Mouse (Mus musculus): ENCODE data around the gene Ppp4r1. TPM values are rescaled to one million over a fixed set of nuclear protein-coding genes. Genes with fewer than 3 reads are reported as not detected.

The Ppp4r1 gene
- total and polyA plus RNA-seq, 2 experiments from 2014 or later = 22.0 to 52.4 TPM

DNA sequence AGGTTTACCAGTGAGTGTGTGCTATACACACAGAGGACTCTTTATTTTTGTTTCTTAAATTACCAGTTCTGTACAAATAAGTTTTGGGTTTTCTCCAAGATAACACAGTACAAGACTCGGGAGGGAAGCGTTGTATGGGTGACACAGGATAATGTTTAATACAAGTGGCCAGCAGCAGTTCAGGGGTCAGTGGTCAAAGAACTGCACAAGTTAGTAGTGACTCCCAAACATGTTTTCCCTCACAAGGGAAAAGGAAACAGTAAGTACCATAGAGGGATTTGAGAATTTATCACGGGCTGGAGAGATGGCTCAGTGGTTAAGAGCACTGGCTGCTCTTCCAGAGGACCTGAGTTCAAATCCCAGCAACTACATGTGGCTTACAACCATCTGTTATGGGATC lies 51.5 kb downstream of the Ppp4r1 start:
- no peak for TF ChIP-seq EP300 (IDR thresholded peaks at IDR 0.05; ENCODE audit: low read depth)
- TF ChIP-seq CTCF (IDR thresholded peaks at IDR 0.05; ENCODE audit: low read depth) = no peak
- no peak for DNase-seq (ENCODE audit: low spot score)
- WGBS = 83% methylated on average over 3 of the region's 3 CpGs
- ATAC-seq (ENCODE audit: insufficient read depth, low read depth) = no peak
- Histone ChIP-seq H3K27me3 (ENCODE audit: control insufficient read depth, insufficient read depth, low read length) (no peaks in the 10 kb centered on the region), H3K4me2 (ENCODE audit: low read depth, low read length) (no peak overlapping the region), H3K4me1 (ENCODE audit: control insufficient read depth, insufficient read depth) (no peaks in the 10 kb centered on the region), H3K4me3 (ENCODE audit: low read depth, low read length) (no peak overlapping the region), H3K9me3 (replicated peaks; ENCODE audit: control insufficient read depth, low read length) (no peaks in the 10 kb centered on the region), H3K27ac (ENCODE audit: low read depth) (no peak overlapping the region), H3K9ac (replicated peaks; ENCODE audit: low read depth, low read length) (no peak overlapping the region), H3K36me3 (replicated peaks; ENCODE audit: control insufficient read depth, insufficient read depth, low read length) (peaks cover 95% of the 10 kb centered on the region)

DNA sequence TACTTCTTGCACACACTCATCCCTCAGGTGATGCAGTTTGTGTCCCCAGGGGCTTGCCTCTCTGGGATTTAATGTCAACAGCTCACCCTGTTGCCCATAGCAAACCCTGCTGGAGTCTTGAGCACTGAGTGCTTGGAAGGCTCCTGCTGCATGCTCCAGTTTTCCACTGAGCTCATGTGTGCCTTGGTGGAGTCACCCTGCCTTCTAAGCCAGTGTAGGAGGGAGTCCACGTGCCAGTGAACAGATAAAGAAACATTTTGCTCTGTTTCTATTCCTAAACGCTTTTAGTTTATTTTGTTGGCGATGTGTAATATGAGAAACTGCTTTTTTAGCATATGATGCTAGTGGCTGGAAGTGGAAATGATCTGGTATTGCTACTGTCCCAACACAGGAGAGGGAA lies 54.4 kb downstream of the Ppp4r1 start:
- 85% methylated on average over 3 of the region's 3 CpGs for WGBS

DNA sequence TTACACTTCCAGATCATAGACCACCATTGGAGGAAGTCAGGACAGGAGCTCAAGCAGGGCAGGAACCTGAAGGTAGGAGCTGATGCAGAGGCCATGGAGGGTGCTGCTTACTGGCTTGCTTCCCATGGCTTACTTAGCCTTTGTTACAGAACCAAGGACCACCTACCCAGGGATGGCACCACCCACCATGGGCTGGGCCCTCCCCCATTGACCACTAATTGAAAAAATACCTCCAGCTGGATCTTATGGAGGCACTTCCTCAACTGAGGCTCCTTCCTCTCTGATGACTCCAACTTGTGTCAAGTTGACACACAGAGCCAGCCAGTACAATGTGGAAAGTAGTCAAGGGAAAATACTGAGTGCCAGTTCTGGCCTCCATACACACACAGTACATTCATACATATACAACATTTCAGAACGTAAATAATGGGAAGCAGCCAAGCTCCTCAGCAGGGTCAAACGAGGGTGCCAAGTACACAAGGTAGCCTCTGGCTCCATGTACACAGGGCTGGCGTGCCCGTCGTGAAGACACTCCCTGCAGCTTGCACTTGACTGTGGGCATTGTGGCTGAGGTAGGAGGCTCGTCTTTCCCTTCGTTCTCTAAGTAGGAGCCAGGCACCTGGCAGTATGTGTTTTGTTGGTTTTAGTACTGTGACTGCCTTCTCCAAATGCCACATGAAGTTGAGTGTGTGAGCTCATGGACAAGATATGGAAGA lies 57.3 kb downstream of the Ppp4r1 start:
- Histone ChIP-seq H3K27me3 (ENCODE audit: control insufficient read depth, insufficient read depth, low read length) (no peaks in the 10 kb centered on the region), H3K9me3 (replicated peaks; ENCODE audit: control insufficient read depth, low read length) (no peaks in the 10 kb centered on the region), H3K27ac (ENCODE audit: low read depth) (no peak overlapping the region), H3K4me2 (ENCODE audit: low read depth, low read length) (no peak overlapping the region), H3K9ac (replicated peaks; ENCODE audit: low read depth, low read length) (no peak overlapping the region), H3K4me3 (ENCODE audit: low read depth, low read length) (no peak overlapping the region), H3K36me3 (replicated peaks; ENCODE audit: control insufficient read depth, insufficient read depth, low read length) (peaks cover 87% of the 10 kb centered on the region), H3K4me1 (ENCODE audit: control insufficient read depth, insufficient read depth) (no peaks in the 10 kb centered on the region)
- ATAC-seq (ENCODE audit: insufficient read depth, low read depth) = no peak
- TF ChIP-seq CTCF (IDR thresholded peaks at IDR 0.05; ENCODE audit: low read depth) = no peak
- no peak for TF ChIP-seq EP300 (IDR thresholded peaks at IDR 0.05; ENCODE audit: low read depth)
- WGBS = 84% methylated on average over 7 of the region's 7 CpGs
- no peak for DNase-seq (ENCODE audit: low spot score)

More for the DNA sequence above, 54.4 kb downstream of the Ppp4r1 start:
- H3K9ac ChIP-seq (replicated peaks; ENCODE audit: low read depth, low read length) = no peak overlapping the region
- no peak overlapping the region for H3K4me2 ChIP-seq (ENCODE audit: low read depth, low read length)
- no peaks in the 10 kb centered on the region for H3K9me3 ChIP-seq (replicated peaks; ENCODE audit: control insufficient read depth, low read length)
- ATAC-seq (ENCODE audit: insufficient read depth, low read depth) (no peak), DNase-seq (ENCODE audit: low spot score) (no peak)
- no peaks in the 10 kb centered on the region for H3K27me3 ChIP-seq (ENCODE audit: control insufficient read depth, insufficient read depth, low read length)
- no peak for TF ChIP-seq CTCF (IDR thresholded peaks at IDR 0.05; ENCODE audit: low read depth)
- no peak for TF ChIP-seq EP300 (IDR thresholded peaks at IDR 0.05; ENCODE audit: low read depth)
- H3K4me1 ChIP-seq (ENCODE audit: control insufficient read depth, insufficient read depth) = no peaks in the 10 kb centered on the region
- H3K36me3 ChIP-seq (replicated peaks; ENCODE audit: control insufficient read depth, insufficient read depth, low read length) = peaks cover 95% of the 10 kb centered on the region
- H3K4me3 ChIP-seq (ENCODE audit: low read depth, low read length) = no peak overlapping the region
- no peak overlapping the region for H3K27ac ChIP-seq (ENCODE audit: low read depth)

DNA sequence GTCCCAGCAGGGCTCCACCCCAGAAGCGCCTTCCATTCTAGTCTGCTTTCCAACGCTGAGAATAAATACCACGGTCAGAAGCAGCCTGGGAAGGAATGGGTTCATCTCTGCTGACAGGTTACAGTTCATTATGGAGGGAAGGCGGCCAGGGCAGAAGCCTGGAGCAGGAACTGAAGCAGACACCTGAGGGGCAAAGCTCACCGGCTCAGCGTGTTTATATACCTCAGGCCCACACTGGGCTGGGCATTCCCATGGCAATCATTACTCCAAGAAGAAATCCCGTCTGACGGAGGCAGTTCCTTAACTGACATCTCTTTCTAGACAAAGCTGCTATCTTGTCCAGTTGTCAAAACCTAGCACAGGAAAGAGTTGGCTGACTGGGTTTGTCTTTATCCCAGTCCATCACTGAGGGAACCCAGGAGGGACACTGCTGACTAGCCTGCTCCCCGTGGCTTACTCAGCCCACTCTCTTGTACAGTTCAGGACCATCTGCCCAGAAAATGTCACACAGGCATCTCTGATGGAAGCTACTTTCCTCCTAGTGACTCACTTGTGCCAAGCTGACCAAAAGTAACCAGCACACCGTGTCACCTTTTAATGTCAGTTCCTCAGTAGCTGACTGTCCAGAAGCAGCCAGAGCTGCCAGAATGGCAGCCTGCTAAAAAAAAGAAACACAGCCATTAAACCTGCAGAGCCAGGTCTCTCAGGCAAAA lies 60.5 kb downstream of the Ppp4r1 start:
- Histone ChIP-seq H3K36me3 (replicated peaks; ENCODE audit: control insufficient read depth, insufficient read depth, low read length) (peaks cover 63% of the 10 kb centered on the region), H3K4me3 (ENCODE audit: low read depth, low read length) (no peak overlapping the region)

DNA sequence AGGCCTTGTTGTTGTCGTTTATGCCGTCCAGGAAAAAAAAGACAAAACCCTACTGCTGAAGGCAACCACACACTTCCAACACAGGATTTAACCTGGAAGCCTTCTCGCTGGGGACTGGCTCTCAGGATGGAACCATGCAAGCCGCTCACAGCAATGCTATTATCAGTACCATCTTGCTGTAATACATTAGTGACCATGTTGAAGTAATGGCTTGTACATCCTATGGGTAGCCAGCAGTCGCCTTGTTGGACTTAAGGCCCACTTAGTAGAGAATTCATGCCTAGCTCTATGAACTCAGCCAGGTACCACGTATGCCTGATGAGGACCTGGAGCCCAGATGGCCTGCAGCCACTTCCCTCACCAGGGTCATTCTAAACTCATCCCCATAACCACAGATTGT lies 63.0 kb downstream of the Ppp4r1 start:
- Histone ChIP-seq H3K27ac (ENCODE audit: low read depth) (no peak overlapping the region), H3K4me3 (ENCODE audit: low read depth, low read length) (no peak overlapping the region), H3K4me2 (ENCODE audit: low read depth, low read length) (no peak overlapping the region), H3K36me3 (replicated peaks; ENCODE audit: control insufficient read depth, insufficient read depth, low read length) (peaks cover 54% of the 10 kb centered on the region), H3K27me3 (ENCODE audit: control insufficient read depth, insufficient read depth, low read length) (no peaks in the 10 kb centered on the region), H3K9ac (replicated peaks; ENCODE audit: low read depth, low read length) (no peak overlapping the region), H3K4me1 (ENCODE audit: control insufficient read depth, insufficient read depth) (no peaks in the 10 kb centered on the region), H3K9me3 (replicated peaks; ENCODE audit: control insufficient read depth, low read length) (no peaks in the 10 kb centered on the region)
- WGBS = 88% methylated on average over 6 of the region's 6 CpGs
- no peak for TF ChIP-seq EP300 (IDR thresholded peaks at IDR 0.05; ENCODE audit: low read depth)
- no peak for TF ChIP-seq CTCF (IDR thresholded peaks at IDR 0.05; ENCODE audit: low read depth)
- no peak for DNase-seq (ENCODE audit: low spot score)
- ATAC-seq (ENCODE audit: insufficient read depth, low read depth) = no peak

More for the DNA sequence above, 60.5 kb downstream of the Ppp4r1 start:
- no peak for DNase-seq (ENCODE audit: low spot score)
- Histone ChIP-seq H3K9ac (replicated peaks; ENCODE audit: low read depth, low read length) (no peak overlapping the region), H3K9me3 (replicated peaks; ENCODE audit: control insufficient read depth, low read length) (no peaks in the 10 kb centered on the region), H3K27me3 (ENCODE audit: control insufficient read depth, insufficient read depth, low read length) (no peaks in the 10 kb centered on the region), H3K27ac (ENCODE audit: low read depth) (no peak overlapping the region), H3K4me1 (ENCODE audit: control insufficient read depth, insufficient read depth) (no peaks in the 10 kb centered on the region), H3K4me2 (ENCODE audit: low read depth, low read length) (no peak overlapping the region)
- TF ChIP-seq EP300 (IDR thresholded peaks at IDR 0.05; ENCODE audit: low read depth) (no peak), CTCF (IDR thresholded peaks at IDR 0.05; ENCODE audit: low read depth) (no peak)
- WGBS = 80% methylated on average over 10 of the region's 10 CpGs
- no peak for ATAC-seq (ENCODE audit: insufficient read depth, low read depth)

All from heart, postnatal 0 days (tissue).